Mouse (Mus musculus): ENCODE data around the gene Plekhn1. TPM values are rescaled to one million over a fixed set of nuclear protein-coding genes. Genes with fewer than 3 reads are reported as not detected.
A peak's percentile ranks its signal among the peaks of the same experiment; 100 is the strongest.

Gene Plekhn1
- polyA plus RNA-seq, 1 experiment from 2014 or later = 23.9 TPM

GRCm38 (mm10) chr4:156219936-156220335, 14.7 kb downstream of the Plekhn1 start:
- no peak for DNase-seq (ENCODE audit: low spot score)
- 84% methylated on average over 11 of the region's 11 CpGs for WGBS
- Histone ChIP-seq H3K27me3 (replicated peaks; ENCODE audit: control insufficient read depth, insufficient read depth, low read length) (no peaks in the 10 kb centered on the region), H3K4me2 (ENCODE audit: low read depth, low read length) (no peak overlapping the region), H3K4me3 (ENCODE audit: low read depth, low read length) (no peak overlapping the region), H3K9me3 (ENCODE audit: control insufficient read depth, low read length) (no peaks in the 10 kb centered on the region), H3K9ac (ENCODE audit: low read depth, low read length) (no peak overlapping the region), H3K4me1 (ENCODE audit: control insufficient read depth, insufficient read depth, low read length) (no peaks in the 10 kb centered on the region), H3K36me3 (ENCODE audit: control insufficient read depth, insufficient read depth, low read length) (no peaks in the 10 kb centered on the region), H3K27ac (replicated peaks; ENCODE audit: low read depth, low read length) (no peak overlapping the region)
- ATAC-seq (ENCODE audit: low read depth) = no peak

- peak; percentile 51 for DNase-seq (ENCODE audit: low spot score)
- Histone ChIP-seq H3K4me2 (ENCODE audit: low read depth, low read length) (no peak overlapping the region), H3K9ac (ENCODE audit: low read depth, low read length) (no peak overlapping the region), H3K4me1 (ENCODE audit: control insufficient read depth, insufficient read depth, low read length) (no peaks in the 10 kb centered on the region), H3K27ac (replicated peaks; ENCODE audit: low read depth, low read length) (no peak overlapping the region), H3K27me3 (replicated peaks; ENCODE audit: control insufficient read depth, insufficient read depth, low read length) (no peaks in the 10 kb centered on the region), H3K4me3 (ENCODE audit: low read depth, low read length) (no peak overlapping the region), H3K36me3 (ENCODE audit: control insufficient read depth, insufficient read depth, low read length) (no peaks in the 10 kb centered on the region), H3K9me3 (ENCODE audit: control insufficient read depth, low read length) (no peaks in the 10 kb centered on the region)
- 71% methylated on average over 13 of the region's 16 CpGs for WGBS
- peak; percentile 72 for ATAC-seq (ENCODE audit: low read depth)
Observed at GRCm38 (mm10) chr4:156217838-156218237, 16.8 kb downstream of the Plekhn1 start.

DNA sequence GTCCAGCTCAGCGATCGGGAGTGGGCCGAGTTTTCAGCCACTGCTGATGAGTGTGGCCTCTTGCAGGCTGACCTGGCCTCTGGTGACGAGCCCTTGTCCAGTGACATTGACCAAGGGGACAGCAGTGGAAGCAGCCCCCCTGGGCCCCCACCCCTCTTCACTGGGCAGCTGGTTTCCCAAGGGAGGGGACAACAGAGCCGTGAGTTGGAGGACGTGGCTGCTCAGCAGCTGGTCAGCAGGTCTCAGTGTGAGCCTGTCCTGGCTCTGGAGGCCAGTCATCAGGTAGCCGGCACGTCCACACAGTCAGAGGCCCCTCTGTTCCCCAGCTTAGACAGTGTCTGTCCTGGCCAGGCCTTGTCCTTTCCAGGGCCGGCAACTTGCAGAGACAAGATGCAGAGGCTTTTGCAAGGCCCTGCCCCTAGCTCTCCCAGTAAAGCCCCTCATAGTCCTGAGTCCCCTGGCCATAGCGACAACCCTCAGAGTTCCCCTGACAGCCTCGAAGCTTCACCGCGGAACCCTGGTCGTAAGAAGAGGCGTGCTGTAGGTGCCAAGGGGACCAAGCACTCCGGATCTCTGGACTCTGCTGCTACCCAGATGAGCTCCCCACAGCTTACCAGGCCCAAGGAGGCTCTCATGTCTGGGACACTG, 17.5 kb downstream of the Plekhn1 start:
- ATAC-seq (ENCODE audit: low read depth) (no peak), DNase-seq (ENCODE audit: low spot score) (no peak)
- no peak overlapping the region for H3K4me2 ChIP-seq (ENCODE audit: low read depth, low read length)
- H3K27me3 ChIP-seq (replicated peaks; ENCODE audit: control insufficient read depth, insufficient read depth, low read length) = no peaks in the 10 kb centered on the region
- WGBS = 78% methylated on average over 15 of the region's 16 CpGs
- H3K9ac ChIP-seq (ENCODE audit: low read depth, low read length) = no peak overlapping the region
- H3K36me3 ChIP-seq (ENCODE audit: control insufficient read depth, insufficient read depth, low read length) = no peaks in the 10 kb centered on the region
- H3K27ac ChIP-seq (replicated peaks; ENCODE audit: low read depth, low read length) = no peak overlapping the region
- no peak overlapping the region for H3K4me3 ChIP-seq (ENCODE audit: low read depth, low read length)
- H3K9me3 ChIP-seq (ENCODE audit: control insufficient read depth, low read length) = no peaks in the 10 kb centered on the region
- no peaks in the 10 kb centered on the region for H3K4me1 ChIP-seq (ENCODE audit: control insufficient read depth, insufficient read depth, low read length)

- Histone ChIP-seq H3K27ac (replicated peaks; ENCODE audit: low read depth, low read length) (no peak overlapping the region), H3K36me3 (ENCODE audit: control insufficient read depth, insufficient read depth, low read length) (no peaks in the 10 kb centered on the region), H3K4me1 (ENCODE audit: control insufficient read depth, insufficient read depth, low read length) (no peaks in the 10 kb centered on the region), H3K9me3 (ENCODE audit: control insufficient read depth, low read length) (no peaks in the 10 kb centered on the region), H3K4me2 (ENCODE audit: low read depth, low read length) (no peak overlapping the region), H3K4me3 (ENCODE audit: low read depth, low read length) (no peak overlapping the region), H3K9ac (ENCODE audit: low read depth, low read length) (no peak overlapping the region), H3K27me3 (replicated peaks; ENCODE audit: control insufficient read depth, insufficient read depth, low read length) (no peaks in the 10 kb centered on the region)
- ATAC-seq (ENCODE audit: low read depth) = no peak
- 95% methylated on average over 2 of the region's 2 CpGs for WGBS
- no peak for DNase-seq (ENCODE audit: low spot score)
Observed at GRCm38 (mm10) chr4:156216196-156216595, 18.5 kb downstream of the Plekhn1 start.

DNA sequence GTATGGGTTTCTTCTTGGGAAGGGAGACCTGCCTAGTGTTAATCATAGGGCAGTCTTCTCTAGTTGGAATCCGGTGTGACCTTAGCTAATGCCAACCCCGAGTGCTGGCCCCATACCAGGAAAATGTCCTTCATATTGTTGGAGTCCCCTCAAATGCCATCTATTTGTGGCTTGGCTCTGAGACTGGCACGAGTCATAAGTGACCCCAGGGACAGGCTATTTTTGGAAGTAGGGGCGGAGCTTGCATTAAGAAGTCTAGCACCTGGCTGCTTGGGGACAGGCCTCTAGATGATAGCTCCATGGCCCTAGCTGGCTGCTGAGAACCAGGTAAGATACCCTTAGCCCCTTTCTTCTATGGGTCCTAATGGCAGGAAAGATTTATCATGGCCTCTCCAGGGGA, 19.0 kb downstream of the Plekhn1 start, which contains the start of gene Perm1:
Gene Perm1 (plus strand): TSS at position 220 of the 400 bp plus-strand sequence.
- Histone ChIP-seq H3K36me3 (ENCODE audit: control insufficient read depth, insufficient read depth, low read length) (no peaks in the 10 kb centered on the region), H3K4me1 (ENCODE audit: control insufficient read depth, insufficient read depth, low read length) (no peaks in the 10 kb centered on the region), H3K9ac (ENCODE audit: low read depth, low read length) (no peak within 1 kb of the TSS), H3K27me3 (replicated peaks; ENCODE audit: control insufficient read depth, insufficient read depth, low read length) (no peaks in the 10 kb centered on the region), H3K27ac (replicated peaks; ENCODE audit: low read depth, low read length) (no peak within 1 kb of the TSS), H3K4me2 (ENCODE audit: low read depth, low read length) (no peak within 1 kb of the TSS), H3K4me3 (ENCODE audit: low read depth, low read length) (no peak within 1 kb of the TSS), H3K9me3 (ENCODE audit: control insufficient read depth, low read length) (no peaks in the 10 kb centered on the region)
- DNase-seq (ENCODE audit: low spot score) = no peak
- ATAC-seq (ENCODE audit: low read depth) = no peak
- 65% methylated on average over 4 of the region's 4 CpGs for WGBS

GRCm38 (mm10) chr4:156213134-156213533, 21.5 kb downstream of the Plekhn1 start:
- no peak overlapping the region for H3K9ac ChIP-seq (ENCODE audit: low read depth, low read length)
- no peak for DNase-seq (ENCODE audit: low spot score)
- H3K4me1 ChIP-seq (ENCODE audit: control insufficient read depth, insufficient read depth, low read length) = no peaks in the 10 kb centered on the region

DNA sequence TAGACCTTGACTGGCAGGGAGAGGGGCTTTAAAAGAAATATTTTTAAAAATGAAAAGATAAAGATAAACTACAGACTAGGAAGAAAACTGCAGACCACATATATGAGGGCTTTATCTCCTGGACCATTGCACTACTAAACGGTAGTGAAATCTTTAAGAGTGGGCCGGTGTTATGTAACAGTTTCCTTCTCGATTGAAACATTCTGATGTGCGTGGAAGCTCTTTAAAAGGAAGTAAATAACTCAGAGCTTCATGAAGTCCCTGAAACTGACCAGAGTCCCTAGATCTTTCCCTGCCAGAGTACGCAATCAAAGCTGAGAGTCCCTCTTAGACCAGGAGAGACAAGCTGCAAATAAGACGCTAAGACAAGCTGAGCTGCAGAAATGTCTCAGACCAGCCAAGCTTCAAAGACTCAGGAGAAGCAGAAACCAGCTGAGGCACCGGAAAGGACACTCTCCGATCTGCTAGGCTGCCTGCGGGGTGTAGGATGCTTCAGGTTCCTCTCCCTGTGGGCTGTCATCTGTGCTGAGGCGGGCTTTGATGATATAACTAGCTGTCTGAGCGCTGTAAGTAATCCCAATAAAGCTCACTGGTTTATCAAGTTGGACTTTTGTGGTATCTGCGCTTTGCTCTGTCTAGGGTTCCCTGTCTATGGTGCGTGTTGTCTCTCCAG, 24.6 kb downstream of the Plekhn1 start:
- H3K4me2 ChIP-seq (ENCODE audit: low read depth, low read length) = no peak overlapping the region
- H3K36me3 ChIP-seq (ENCODE audit: control insufficient read depth, insufficient read depth, low read length) = no peaks in the 10 kb centered on the region
- H3K9ac ChIP-seq (ENCODE audit: low read depth, low read length) = no peak overlapping the region
- H3K27ac ChIP-seq (replicated peaks; ENCODE audit: low read depth, low read length) = no peak overlapping the region
- no peaks in the 10 kb centered on the region for H3K9me3 ChIP-seq (ENCODE audit: control insufficient read depth, low read length)
- H3K4me3 ChIP-seq (ENCODE audit: low read depth, low read length) = no peak overlapping the region
- WGBS = 68% methylated on average over 13 of the region's 13 CpGs
- peaks cover 1% of the 10 kb centered on the region; the same call in 1 of the 2 replicates for H3K27me3 ChIP-seq (replicated peaks; ENCODE audit: control insufficient read depth, insufficient read depth, low read length)
- no peaks in the 10 kb centered on the region for H3K4me1 ChIP-seq (ENCODE audit: control insufficient read depth, insufficient read depth, low read length)
- no peak for DNase-seq (ENCODE audit: low spot score)
- no peak for ATAC-seq (ENCODE audit: low read depth)

More at GRCm38 (mm10) chr4:156213134-156213533, 21.5 kb downstream of the Plekhn1 start:
- no peak overlapping the region for H3K27ac ChIP-seq (replicated peaks; ENCODE audit: low read depth, low read length)
- no peaks in the 10 kb centered on the region for H3K36me3 ChIP-seq (ENCODE audit: control insufficient read depth, insufficient read depth, low read length)
- no peak overlapping the region for H3K4me2 ChIP-seq (ENCODE audit: low read depth, low read length)
- no peak overlapping the region for H3K4me3 ChIP-seq (ENCODE audit: low read depth, low read length)
- H3K9me3 ChIP-seq (ENCODE audit: control insufficient read depth, low read length) = no peaks in the 10 kb centered on the region
- no peak for ATAC-seq (ENCODE audit: low read depth)
- 89% methylated on average over 13 of the region's 13 CpGs for WGBS
- H3K27me3 ChIP-seq (replicated peaks; ENCODE audit: control insufficient read depth, insufficient read depth, low read length) = no peaks in the 10 kb centered on the region

DNA sequence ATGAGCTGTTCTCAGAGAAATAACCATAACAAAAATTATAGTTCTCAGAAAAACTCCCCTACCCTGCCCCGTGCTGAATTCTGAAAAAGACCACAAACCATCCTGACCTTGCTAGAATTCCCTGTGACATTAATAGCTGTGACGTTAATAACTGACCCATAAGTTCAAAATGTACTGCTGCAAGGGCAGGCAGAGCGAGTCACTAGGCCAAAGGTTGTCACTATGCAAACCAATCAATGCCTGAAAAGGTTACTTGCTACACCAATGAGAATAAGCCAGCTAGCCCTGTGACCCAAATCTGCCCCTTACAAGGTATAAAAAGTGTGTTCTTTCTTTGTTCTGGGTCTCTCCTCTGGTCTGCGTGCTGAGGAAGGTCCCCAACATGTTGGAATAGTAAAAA, 25.8 kb downstream of the Plekhn1 start:
- Histone ChIP-seq H3K27ac (replicated peaks; ENCODE audit: low read depth, low read length) (no peak overlapping the region), H3K4me3 (ENCODE audit: low read depth, low read length) (no peak overlapping the region), H3K9ac (ENCODE audit: low read depth, low read length) (no peak overlapping the region), H3K4me2 (ENCODE audit: low read depth, low read length) (no peak overlapping the region), H3K27me3 (replicated peaks; ENCODE audit: control insufficient read depth, insufficient read depth, low read length) (peaks cover 12% of the 10 kb centered on the region), H3K9me3 (ENCODE audit: control insufficient read depth, low read length) (no peaks in the 10 kb centered on the region), H3K4me1 (ENCODE audit: control insufficient read depth, insufficient read depth, low read length) (0 out of 2 replicates have a peak, but pooled peaks cover 6% of the 10 kb centered on the region), H3K36me3 (ENCODE audit: control insufficient read depth, insufficient read depth, low read length) (no peaks in the 10 kb centered on the region)
- ATAC-seq (ENCODE audit: low read depth) (no peak), DNase-seq (ENCODE audit: low spot score) (no peak)
- WGBS = 88% methylated on average over 4 of the region's 4 CpGs
